Mouse (Mus musculus) v-Abl transformed pro-B cells (cell line): ENCODE measurements at regions not wholly inside any gene's neighbourhood (a gene's known extent, or its start where the extent isn't known, plus 50 kb on each side); places are given as distances from the start of the nearest gene placed in this dataset.

Source experiments
- in situ Hi-C, 2 experiments: fragments of 400-800 bp; cut with MboI; formaldehyde crosslinking; loops; one replicate each; pipeline ENCODE4 v1.15.1; 2025; ENCODE audit not compliant: unreplicated experiment in 2 of 2

DNA sequence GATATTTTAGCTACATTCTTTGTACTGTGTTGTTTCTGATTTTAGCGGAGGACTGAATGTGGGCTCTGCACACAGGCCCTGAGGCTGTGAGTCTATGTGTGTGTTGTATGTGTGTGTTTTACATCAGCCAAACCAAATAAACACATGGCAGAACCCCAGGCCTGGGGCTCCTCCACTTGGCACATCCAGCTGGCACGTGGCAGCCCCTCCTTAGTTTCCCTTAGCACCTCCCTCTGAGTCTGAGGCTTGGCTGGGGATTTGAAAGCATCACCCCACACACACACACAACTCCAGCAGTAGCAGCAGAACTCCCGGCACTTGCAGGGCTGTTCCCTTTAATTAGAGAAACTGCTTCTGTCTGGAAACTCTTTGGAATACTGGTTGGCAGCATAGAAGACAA is 515.1 kb downstream of the Insc start:
- in situ Hi-C loops, result no loop called here

DNA sequence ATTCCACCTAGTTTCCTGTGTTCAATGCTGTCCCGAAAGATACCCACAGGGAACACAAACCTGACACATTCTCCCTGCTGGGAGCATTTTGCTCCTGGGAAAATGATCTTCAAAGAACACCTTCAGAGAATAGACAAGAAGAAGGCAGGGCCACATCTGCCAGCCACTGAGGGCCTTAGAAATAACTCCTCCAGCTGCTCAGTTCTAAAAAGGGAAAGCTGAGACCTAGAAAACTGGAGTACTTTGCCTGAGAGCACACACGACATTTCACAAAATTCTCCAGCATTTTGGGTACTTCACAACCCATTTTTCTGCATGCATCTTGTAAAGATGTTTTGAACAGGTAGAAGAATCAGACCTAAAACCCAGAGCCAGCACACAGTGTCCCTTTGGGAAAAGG is 519.6 kb downstream of the Insc start:
- in situ Hi-C loops, result no loop called here

DNA sequence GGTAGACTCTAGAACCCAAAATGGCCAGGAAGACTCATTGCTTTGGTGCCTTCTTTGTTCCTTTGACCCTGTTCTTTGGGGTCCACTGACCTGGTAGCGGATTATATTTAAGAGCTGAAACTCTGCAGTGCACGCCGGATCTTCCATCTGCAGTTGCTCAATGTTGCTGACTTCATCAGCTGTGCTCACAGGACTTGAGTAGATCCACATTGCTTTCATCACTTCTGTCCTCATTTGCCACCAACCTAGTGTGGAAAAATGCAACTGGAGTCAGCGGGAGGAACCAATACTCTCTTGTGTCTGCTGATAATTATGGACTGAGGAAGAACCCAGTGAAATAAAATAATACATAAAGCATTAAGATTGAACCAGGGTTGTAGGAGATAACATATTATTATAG is 522.6 kb downstream of the Insc start:
- in situ Hi-C loops, result no loop called here

DNA sequence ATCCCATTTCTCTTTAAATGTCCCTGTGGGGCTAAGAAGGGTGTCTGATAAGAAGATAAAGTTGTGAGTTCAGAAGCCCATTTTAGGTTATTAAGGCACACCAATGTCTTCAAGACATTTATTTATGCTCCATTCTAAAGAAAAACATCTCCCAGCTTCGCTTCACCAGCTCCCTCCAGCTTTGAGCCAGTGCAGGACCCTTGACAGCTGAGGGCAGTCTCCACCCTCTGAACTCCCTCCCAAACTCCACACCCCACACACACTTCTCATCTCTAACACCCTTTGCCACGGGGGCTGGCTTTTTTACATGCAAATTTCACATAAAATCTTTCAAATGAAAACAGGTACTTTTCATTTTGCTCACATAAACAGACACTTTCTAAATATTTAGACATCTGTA is 527.3 kb downstream of the Insc start:
- in situ Hi-C loops, result no loop called here

DNA sequence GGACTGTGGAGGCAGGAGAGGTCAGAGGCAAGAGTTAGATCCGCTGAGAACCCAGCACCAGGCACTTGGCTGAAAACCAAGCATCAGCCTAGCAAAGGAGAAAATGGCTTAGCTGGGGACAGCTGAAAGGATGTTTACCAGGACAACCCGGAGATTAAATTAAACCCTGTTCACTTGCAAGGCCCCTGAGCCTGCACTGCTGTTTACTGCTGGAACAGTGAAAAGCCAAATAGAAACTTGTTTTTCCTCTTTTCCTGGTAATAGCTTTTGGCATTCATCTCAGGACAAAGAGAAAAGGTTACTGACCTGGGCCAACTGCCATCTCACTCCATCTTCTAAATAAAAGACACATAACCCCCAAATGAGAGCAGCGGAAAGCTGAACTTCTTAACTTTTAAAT is 531.3 kb downstream of the Insc start:
- in situ Hi-C loops, result no loop called here

DNA sequence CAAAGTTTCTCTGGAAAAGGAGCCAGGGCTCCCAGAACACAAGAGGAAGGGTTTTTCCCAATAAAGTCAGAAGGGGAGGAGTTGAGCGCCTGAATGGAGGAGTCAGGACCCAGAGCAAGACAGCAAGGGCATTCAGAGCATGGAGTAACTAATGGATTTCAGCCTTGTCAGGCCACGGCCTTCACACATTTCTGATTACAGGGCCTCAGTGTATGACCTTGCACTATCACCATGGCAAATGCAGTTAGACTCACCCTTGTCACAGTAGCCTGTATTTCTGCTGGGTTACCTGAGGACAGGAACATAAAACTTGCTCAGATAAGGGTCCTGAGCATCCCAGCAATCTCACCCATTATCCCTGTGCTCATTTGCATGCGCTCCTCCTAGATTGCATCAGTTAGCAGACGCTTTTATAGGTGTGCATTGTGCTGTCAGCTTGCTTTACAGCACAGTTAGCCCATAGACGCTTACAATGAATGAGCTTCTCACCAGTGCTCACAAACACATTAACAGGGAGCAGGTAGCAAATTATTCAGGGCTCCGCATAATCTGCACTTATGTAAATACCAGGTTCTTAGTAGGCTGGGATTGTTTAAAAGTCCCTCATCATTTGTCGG is 547.4 kb downstream of the Insc start:
- in situ Hi-C loops, result no loop called here

DNA sequence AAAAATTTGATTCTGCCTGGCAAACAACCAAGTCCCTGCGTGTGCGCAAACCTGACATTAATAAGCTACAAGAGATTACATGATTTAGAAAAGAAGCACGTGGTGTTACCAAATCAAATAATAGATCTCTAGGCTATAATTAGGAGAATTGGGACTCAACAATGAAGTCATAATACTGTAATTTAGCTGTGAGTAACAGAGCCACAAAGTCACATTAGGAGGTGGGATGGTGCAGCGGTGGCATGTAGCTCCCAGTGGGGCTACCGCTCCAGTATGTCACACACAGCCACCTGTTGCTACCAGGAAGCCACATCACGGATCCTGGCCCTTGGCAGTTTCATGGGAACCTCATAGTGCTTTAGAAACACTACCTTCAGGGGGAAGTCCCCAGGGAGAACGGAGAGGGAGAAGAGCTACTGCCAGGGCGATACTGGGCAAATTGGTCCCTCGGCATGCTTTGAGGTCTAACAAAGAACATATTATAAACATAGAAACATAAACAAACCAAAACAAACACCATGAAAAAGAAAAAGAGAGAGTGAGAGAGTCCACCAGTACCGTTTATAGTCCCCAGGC is 551.2 kb downstream of the Insc start:
- in situ Hi-C loops, result no loop called here

DNA sequence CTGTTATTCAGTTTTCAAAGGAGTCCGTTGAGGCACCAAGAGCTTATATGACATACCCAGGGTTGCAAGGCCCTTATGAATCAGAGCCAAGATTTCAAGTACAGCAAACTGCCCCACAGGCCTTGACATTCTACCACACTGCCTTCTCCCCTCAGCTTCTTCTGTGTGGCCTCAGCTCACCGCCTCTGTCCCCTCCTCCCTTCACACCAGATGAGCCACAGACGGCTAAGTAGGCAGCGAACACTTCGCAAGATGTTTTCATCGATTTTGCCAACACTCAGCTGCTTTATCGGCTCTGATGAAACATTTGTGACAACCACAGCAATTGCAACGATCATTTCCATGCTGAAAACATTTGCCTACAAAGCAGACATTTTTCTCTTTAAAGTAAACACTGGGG is 556.7 kb downstream of the Insc start:
- in situ Hi-C loops, result no loop called here

DNA sequence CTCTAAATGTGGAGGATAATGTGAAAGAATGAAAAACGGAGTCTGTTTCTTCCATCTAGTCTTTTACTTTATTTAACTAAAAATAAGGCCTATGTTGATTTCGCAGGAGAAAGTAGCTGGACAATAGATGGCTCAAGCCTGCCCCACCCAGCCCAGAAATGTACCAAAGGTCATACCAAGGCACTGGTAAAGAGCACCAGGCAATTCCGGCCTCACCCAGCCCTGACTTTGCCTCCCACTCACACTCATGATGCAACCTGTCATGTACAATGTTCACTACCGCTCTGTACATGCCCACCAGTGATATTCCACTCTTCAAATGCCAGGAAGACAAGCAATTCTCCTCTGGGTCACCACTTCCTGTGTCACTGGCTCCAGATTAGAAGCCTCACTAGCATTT is 564.9 kb downstream of the Insc start:
- in situ Hi-C loops, result no loop called here

DNA sequence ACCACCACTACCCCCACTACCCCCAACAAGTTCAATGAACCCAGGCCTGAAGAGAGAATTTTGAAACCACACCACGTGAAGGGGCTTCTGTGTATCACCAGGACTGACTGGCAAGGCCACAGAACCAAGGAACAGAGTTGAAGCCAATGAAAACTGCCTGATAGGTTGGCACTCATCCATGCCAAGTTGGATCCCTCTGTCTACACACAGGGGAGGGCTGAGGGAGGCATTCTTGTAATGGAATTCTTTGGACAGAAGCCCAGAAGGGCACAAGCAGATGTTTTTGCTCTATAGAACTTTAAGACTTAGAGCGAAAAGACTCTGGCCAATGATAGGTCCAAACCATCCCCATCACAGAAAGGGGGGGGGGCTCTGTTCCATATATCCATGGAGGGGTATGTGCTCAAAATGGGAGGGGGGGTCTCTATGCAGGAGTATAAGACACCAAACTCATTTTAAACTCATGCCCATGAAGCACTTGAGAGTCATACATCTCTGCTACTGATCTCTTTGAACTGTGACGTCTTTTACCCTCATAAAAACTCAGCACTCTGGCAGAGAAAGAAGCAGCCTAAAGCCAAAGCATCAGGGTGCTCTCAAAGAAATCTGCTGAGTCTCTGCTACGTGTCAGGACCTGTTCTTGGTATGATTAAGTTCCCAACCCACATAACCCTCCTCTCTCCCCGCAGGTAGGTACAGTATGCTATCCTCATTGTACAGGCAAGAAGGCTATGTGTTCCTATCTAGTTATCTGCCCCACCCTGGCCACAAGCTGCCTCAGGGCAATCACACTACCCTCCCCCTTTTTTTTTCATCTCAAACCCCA is 567.1 kb downstream of the Insc start:
- in situ Hi-C loops, result no loop called here

DNA sequence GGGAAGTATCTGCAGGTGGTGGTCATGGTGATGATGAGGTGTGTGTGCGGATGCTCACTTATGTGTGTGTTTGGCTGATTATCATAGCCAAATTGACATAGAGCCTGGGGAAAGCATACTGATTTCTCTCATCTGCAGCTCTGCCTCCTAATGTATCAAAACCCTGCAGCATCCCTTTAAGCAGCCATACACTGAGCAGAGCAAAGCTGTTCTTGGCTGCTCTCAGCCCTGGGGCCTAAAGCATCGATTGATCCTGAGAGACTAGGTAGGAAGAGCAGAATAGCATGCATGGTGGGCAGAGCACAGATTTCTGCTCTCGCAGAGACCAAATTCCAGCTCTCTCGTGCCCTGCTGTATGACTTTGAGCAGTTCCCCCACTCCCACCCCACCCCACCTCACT is 576.0 kb downstream of the Insc start:
- in situ Hi-C loops, result no loop called here

DNA sequence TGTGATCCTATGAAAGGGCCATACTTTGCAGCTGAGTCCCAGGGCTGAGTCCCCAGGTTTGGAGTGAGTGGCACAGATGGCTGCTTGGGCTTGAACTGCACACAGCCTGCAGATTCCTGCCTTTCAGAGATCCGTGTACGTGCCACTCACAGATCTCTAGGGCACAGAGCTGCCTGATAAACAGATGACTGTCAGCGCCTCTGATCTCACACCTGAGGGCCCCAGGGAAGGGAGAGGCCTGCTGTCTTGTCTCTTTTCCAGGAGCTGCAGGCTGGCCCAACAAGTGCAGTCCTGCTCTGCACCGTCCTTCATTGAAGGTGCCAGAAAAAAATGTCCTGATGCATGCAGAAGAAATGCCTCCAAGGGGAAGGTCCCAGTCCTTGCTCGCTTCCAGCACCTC is 579.5 kb downstream of the Insc start:
- in situ Hi-C loops, result no loop called here

DNA sequence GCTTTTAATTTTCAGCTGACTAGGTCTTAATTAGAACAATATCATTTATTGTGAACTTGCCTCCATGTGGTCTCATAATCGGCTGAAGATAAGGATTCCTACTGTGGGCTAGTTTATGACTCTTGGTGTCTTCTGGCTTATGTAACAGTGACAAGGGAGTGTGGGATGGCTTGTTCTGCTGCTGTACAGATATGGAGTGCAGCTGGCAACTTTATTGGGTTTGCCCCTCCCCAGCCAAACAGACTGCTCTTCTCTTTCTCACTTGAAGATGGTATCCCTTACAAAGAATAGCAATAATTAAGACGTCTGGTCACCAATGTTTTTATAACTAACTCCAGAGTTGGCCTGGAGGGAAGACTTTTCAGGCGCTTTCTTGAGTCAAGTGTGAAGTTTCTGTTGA is 584.8 kb downstream of the Insc start:
- in situ Hi-C loops, result no loop called here

DNA sequence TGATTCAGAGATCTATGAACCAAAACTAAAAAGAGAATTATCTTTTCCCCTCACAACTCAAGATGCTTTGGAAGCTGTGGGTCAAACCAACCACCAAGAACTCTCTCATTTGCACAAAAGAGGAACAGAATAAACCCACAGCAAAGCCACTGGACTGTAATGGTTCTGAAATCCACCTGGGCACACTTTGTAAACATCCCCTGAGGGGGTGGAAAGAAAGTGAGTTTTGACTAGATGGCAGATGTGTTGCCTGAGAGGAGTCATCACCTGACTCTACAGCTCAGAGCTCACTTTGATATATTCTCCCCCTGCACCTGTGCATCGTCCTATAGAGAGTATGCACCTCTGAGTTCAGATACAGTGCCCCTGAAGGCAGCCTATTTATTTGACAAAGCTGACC is 588.2 kb downstream of the Insc start:
- in situ Hi-C loops, result no loop called here

DNA sequence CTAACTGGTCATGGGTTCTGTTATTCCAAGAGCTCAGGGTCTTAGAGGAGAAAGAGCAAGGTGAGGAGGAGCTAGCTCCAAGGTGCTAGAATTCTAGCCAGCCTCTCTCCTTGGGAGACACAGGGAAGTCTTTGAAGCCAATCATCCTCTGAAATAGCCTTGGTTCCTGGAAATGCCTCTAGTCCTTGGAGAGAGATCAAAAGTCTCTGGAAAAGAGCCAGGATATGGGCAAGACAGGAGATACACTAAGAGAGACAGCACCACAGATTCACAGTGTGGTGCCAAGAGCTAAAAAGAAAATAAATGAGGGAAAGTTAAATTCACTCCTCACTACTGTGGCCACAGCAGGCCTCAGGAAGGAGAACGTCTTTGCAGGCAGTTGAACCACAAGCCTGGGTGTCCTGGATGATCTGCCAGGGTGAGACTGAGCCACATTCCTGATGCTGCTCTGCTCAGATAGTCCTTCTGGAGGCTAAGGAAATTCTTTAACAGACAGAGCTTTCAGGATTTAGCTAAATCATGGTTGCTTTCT is 589.6 kb downstream of the Insc start:
- in situ Hi-C loops, result no loop called here

DNA sequence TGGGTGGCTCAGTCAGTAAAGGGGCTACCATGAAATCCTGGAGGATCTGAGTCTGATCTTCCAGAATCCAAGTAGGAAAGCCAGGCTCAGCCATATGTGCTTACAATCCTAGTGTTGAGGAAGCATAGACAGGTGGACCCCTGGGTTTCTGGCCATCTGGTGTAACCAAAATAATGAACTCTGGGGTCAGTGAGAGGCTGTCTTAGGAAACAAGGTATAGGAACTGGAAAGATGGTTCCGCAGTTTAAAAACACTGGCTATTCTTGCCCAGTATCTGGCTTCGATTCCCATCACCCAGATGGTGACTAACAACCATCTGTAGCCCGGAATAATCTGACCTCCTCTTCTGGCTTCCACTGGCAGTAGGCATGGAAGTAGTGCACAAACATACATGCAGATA is 591.6 kb downstream of the Insc start:
- in situ Hi-C loops, result no loop called here

DNA sequence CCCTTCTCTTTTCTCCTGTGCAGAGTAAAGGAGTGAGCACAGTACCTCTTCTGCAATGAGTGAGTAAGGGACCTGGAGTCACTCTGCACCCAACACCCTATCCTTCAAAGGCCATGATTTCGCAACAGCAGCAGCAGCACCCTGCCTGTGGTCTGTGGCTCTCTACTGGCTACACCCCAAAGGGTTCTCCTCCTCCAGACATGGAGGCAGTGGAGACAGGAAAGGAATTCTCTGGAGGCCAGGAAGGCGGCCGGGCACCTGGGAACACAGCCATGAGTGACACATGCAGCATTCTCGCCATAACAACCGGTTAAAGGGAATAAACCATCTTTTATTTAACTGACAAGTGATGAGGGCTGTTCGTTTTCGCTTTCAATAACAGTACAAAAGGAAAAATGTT is 596.7 kb downstream of the Insc start:
- in situ Hi-C loops, result no loop called here

DNA sequence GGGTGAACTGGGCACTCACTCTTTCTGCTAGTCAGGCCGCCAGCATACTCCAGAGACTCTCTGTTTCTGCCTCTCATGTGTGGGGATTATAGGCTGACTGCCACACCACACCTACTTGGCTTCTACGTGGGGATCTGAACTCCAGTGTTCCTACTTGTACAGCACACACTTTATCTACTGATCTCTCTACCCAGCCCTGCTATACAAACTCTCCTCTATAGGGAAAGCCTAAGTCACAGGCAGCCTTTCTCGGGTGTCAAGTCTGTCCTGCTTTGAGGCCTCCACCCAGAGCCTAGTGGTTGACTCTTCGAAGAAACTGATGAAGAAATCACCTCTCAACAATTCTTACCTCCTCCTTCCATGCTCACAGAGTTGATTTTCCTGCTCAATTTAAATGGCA is 597.5 kb downstream of the Insc start:
- in situ Hi-C loops, result no loop called here

DNA sequence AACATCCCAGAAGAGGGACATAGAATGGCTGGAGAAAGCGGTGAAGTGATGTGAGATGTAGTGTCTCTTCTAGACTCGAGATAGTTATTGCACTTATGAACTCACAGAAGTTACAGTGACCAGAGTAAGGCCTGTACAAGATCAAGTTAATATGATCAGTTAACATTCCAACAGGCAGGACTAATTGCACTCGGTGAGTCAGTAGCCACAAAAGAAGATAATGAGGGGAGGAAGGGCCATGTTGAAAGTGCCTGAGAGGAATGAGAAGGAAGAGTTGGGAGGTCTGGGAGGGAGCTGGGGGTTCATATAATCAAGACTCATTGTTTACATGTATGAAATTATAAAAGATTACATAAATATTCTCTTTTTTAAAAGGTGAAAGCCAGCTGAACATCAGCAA is 602.3 kb downstream of the Insc start:
- in situ Hi-C loops, result no loop called here

DNA sequence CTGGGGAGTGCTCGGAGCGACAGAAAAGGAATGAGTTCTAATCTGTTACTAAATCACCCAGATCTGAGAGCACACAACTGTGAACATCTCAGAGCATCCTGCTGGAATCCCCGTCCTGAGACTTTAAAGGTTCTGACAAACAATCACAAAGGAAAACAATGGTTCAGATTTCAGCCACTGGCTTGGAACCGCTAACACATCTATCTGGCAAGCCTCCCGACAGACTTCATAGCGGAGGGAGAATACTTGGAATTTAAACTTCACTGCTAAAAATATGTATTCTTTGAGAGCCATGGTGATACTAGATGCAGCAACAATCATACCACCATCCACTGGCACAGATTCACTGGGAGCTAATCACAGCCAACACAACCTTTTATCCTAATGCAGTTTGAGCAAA is 615.2 kb downstream of the Insc start:
- in situ Hi-C loops, result no loop called here

DNA sequence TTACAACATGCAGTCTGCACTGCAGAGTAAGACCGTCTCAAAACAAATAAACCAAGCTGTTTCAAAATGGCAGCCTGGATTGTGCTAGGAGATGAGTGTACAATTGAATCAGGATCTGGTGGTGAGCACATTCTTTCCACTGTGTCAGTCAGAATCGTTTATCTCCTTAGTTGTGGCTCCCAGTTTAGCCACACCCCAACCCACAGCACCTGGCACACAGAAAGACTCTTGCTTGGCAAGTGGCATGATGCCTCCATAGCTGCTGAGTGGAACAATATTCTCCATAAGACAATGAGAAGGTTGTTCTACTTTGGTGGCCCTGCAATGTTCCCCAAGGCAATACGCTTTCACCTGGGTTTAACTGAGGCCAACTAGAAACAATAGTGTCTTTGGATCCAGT is 616.6 kb downstream of the Insc start:
- in situ Hi-C loops, result no loop called here

DNA sequence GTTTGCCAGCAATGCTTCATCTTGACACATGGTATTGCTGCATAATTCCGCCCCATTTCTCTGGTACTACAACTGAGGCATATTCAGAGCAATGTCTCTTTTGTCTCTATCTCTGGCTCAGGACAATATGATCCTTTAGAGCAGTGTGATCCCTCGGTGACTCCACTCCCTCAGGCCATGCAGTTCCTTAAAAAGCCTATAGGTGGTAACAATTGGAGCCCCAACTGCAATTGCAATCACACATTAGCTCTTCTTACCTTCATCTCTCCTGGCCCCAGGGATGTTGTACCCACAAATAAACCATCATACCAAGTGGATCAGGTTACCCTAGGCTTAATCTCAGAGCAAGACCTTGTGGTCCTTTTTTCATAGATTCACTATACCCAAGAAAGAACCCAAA is 618.6 kb downstream of the Insc start:
- in situ Hi-C loops, result no loop called here
